ENCODE assay signal across 1 mouse cellular context in the genomic region with DNA sequence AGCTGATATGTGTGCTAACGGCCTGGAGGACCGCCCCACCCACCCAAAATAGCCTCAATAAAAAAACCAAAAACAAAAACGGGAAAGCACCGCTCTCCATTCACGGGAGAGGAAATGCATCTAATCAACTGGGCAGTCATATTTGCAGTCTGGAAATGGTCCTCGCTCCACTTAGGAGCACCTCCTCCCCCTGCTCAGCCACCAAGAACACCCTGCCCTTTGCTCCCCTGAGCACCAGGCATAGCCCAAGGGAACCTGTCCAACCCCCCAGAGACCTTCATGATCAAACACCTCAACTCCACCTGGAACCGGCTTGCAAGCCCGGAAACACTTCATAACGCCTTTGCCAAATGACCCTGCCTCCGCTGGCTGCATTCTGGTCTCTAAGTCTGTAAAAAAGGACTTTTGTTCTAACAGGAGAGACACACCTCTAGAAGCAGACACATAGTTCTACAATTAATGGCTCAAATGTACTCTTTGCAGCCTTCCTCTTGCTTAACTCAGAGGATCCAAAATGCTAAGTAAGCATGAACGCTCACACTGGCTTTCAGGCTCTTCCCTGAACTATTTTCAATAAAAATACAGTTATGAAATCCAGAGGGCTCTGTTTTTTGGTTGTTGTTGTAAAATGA.
TF ChIP-seq lines count a peak whose summit lies in the region.

No protein-coding gene starts in this region.

TF ChIP-seq in CH12.LX, 34 proteins besides CTCF, POLR2A, EP300 and RAD21 (continued from another document):
- TF ChIP-seq SMC3 (IDR thresholded peaks at IDR 0.05; ENCODE audit: low read depth, low read length) (no peak), SIN3A (IDR thresholded peaks at IDR 0.05; ENCODE audit: low read length) (no peak), ZMIZ1 (IDR thresholded peaks at IDR 0.05; ENCODE audit: low read depth, low read length) (no peak), USF1 (IDR thresholded peaks at IDR 0.05; ENCODE audit: low read depth, low read length) (no peak), MXI1 (IDR thresholded peaks at IDR 0.05; ENCODE audit: low read depth, low read length) (no peak), HCFC1 (IDR thresholded peaks at IDR 0.05; ENCODE audit: low read depth, low read length) (peak; percentile 19; the same call in 1 of the 2 replicates), NRF1 (IDR thresholded peaks at IDR 0.05; ENCODE audit: low read depth, low read length) (no peak), POLR2AphosphoS2 (IDR thresholded peaks at IDR 0.05; ENCODE audit: low read depth, low read length) (no peak), JUND (conservative IDR thresholded peaks at IDR 0.05; ENCODE audit: low read depth, low read length) (no peak), PAX5 (IDR thresholded peaks at IDR 0.05; ENCODE audit: low read length) (no peak), NELFE (IDR thresholded peaks at IDR 0.05; ENCODE audit: low read depth, low read length) (no peak), MAX (IDR thresholded peaks at IDR 0.05; ENCODE audit: low read length) (no peak; the same call in 1 of the 2 replicates)
